Mouse (Mus musculus): Measurements from ENCODE around the gene Hdac9. TPM values are rescaled to one million over a fixed set of nuclear protein-coding genes. Genes with fewer than 3 reads are reported as not detected.

The Hdac9 gene
- 2.9 and 7.6 TPM in 2 replicates for polyA plus RNA-seq (2011; ENCODE audit: insufficient read depth, insufficient read length, low replicate concordance, missing spikeins)

GRCm38 (mm10) chr12:34916995-34917394, at the start of gene Hdac9:
Gene Hdac9 (minus strand): TSS chr12:34917095.
- 48% methylated on average over 1 of the region's 1 CpGs for WGBS
- H3K27ac ChIP-seq (ENCODE audit: control insufficient read depth, insufficient read depth, low read depth, low read length, poor library complexity) = no peak within 1 kb of the TSS
- no peak within 1 kb of the TSS for H3K4me3 ChIP-seq (replicated peaks; ENCODE audit: control insufficient read depth, low read depth, low read length)
- H3K4me1 ChIP-seq (ENCODE audit: control insufficient read depth, insufficient read depth, low read length) = no peaks in the 10 kb centered on the region
- TF ChIP-seq CTCF (IDR thresholded peaks at IDR 0.05; ENCODE audit: control insufficient read depth, insufficient read depth, low read length) = no peak
- TF ChIP-seq POLR2A (IDR thresholded peaks at IDR 0.05; ENCODE audit: borderline replicate concordance, control insufficient read depth, low read depth, low read length) = no peak

- H3K4me3 ChIP-seq (replicated peaks; ENCODE audit: control insufficient read depth, low read depth, low read length) = no peak overlapping the region
- WGBS = 20% methylated on average over 6 of the region's 6 CpGs
- H3K4me1 ChIP-seq (ENCODE audit: control insufficient read depth, insufficient read depth, low read length) = peaks cover 2% of the 10 kb centered on the region
- no peak for TF ChIP-seq CTCF (IDR thresholded peaks at IDR 0.05; ENCODE audit: control insufficient read depth, insufficient read depth, low read length)
- no peak for TF ChIP-seq POLR2A (IDR thresholded peaks at IDR 0.05; ENCODE audit: borderline replicate concordance, control insufficient read depth, low read depth, low read length)
- no peak overlapping the region for H3K27ac ChIP-seq (ENCODE audit: control insufficient read depth, insufficient read depth, low read depth, low read length, poor library complexity)
Measured at GRCm38 (mm10) chr12:34949066-34949706, 32.3 kb upstream of the Hdac9 start.

GRCm38 (mm10) chr12:34937918-34938317, 21.0 kb upstream of the Hdac9 start:
- Histone ChIP-seq H3K4me3 (replicated peaks; ENCODE audit: control insufficient read depth, low read depth, low read length) (no peak overlapping the region), H3K4me1 (ENCODE audit: control insufficient read depth, insufficient read depth, low read length) (no peaks in the 10 kb centered on the region), H3K27ac (ENCODE audit: control insufficient read depth, insufficient read depth, low read depth, low read length, poor library complexity) (no peak overlapping the region)
- WGBS = 79% methylated on average over 1 of the region's 1 CpGs
- TF ChIP-seq POLR2A (IDR thresholded peaks at IDR 0.05; ENCODE audit: borderline replicate concordance, control insufficient read depth, low read depth, low read length) (no peak), CTCF (IDR thresholded peaks at IDR 0.05; ENCODE audit: control insufficient read depth, insufficient read depth, low read length) (no peak)

GRCm38 (mm10) chr12:34908008-34908407, 8.9 kb downstream of the Hdac9 start:
- Histone ChIP-seq H3K4me3 (replicated peaks; ENCODE audit: control insufficient read depth, low read depth, low read length) (no peak overlapping the region), H3K27ac (ENCODE audit: control insufficient read depth, insufficient read depth, low read depth, low read length, poor library complexity) (no peak overlapping the region), H3K4me1 (ENCODE audit: control insufficient read depth, insufficient read depth, low read length) (no peaks in the 10 kb centered on the region)
- no peak for TF ChIP-seq POLR2A (IDR thresholded peaks at IDR 0.05; ENCODE audit: borderline replicate concordance, control insufficient read depth, low read depth, low read length)
- TF ChIP-seq CTCF (IDR thresholded peaks at IDR 0.05; ENCODE audit: control insufficient read depth, insufficient read depth, low read length) = no peak
- WGBS = 47% methylated on average over 2 of the region's 2 CpGs

- TF ChIP-seq POLR2A (IDR thresholded peaks at IDR 0.05; ENCODE audit: borderline replicate concordance, control insufficient read depth, low read depth, low read length) = no peak
- no peak for TF ChIP-seq CTCF (IDR thresholded peaks at IDR 0.05; ENCODE audit: control insufficient read depth, insufficient read depth, low read length)
- Histone ChIP-seq H3K4me3 (replicated peaks; ENCODE audit: control insufficient read depth, low read depth, low read length) (peak overlapping the region; percentile 62), H3K4me1 (ENCODE audit: control insufficient read depth, insufficient read depth, low read length) (no peaks in the 10 kb centered on the region), H3K27ac (ENCODE audit: control insufficient read depth, insufficient read depth, low read depth, low read length, poor library complexity) (no peak overlapping the region)
- 4% methylated on average over 10 of the region's 10 CpGs for WGBS
Measured at GRCm38 (mm10) chr12:34907506-34907850, 9.4 kb downstream of the Hdac9 start.

GRCm38 (mm10) chr12:34906704-34907505, 10.0 kb downstream of the Hdac9 start:
- TF ChIP-seq CTCF (IDR thresholded peaks at IDR 0.05; ENCODE audit: control insufficient read depth, insufficient read depth, low read length) (no peak), POLR2A (IDR thresholded peaks at IDR 0.05; ENCODE audit: borderline replicate concordance, control insufficient read depth, low read depth, low read length) (no peak)
- Histone ChIP-seq H3K27ac (ENCODE audit: control insufficient read depth, insufficient read depth, low read depth, low read length, poor library complexity) (no peak overlapping the region), H3K4me3 (replicated peaks; ENCODE audit: control insufficient read depth, low read depth, low read length) (peak overlapping the region; percentile 62), H3K4me1 (ENCODE audit: control insufficient read depth, insufficient read depth, low read length) (no peaks in the 10 kb centered on the region)
- WGBS = 1% methylated on average over 107 of the region's 107 CpGs

- WGBS = 8% methylated on average over 10 of the region's 10 CpGs
- H3K4me1 ChIP-seq (ENCODE audit: control insufficient read depth, insufficient read depth, low read length) = no peaks in the 10 kb centered on the region
- H3K27ac ChIP-seq (ENCODE audit: control insufficient read depth, insufficient read depth, low read depth, low read length, poor library complexity) = no peak overlapping the region
- peak overlapping the region; percentile 47 for H3K4me3 ChIP-seq (replicated peaks; ENCODE audit: control insufficient read depth, low read depth, low read length)
- TF ChIP-seq POLR2A (IDR thresholded peaks at IDR 0.05; ENCODE audit: borderline replicate concordance, control insufficient read depth, low read depth, low read length) (no peak), CTCF (IDR thresholded peaks at IDR 0.05; ENCODE audit: control insufficient read depth, insufficient read depth, low read length) (no peak)
Measured at GRCm38 (mm10) chr12:34906376-34906703, 10.6 kb downstream of the Hdac9 start.

GRCm38 (mm10) chr12:34900241-34900640, 16.7 kb downstream of the Hdac9 start:
- no peaks in the 10 kb centered on the region for H3K4me1 ChIP-seq (ENCODE audit: control insufficient read depth, insufficient read depth, low read length)
- TF ChIP-seq POLR2A (IDR thresholded peaks at IDR 0.05; ENCODE audit: borderline replicate concordance, control insufficient read depth, low read depth, low read length) (no peak), CTCF (IDR thresholded peaks at IDR 0.05; ENCODE audit: control insufficient read depth, insufficient read depth, low read length) (no peak)
- no peak overlapping the region for H3K4me3 ChIP-seq (replicated peaks; ENCODE audit: control insufficient read depth, low read depth, low read length)
- no peak overlapping the region for H3K27ac ChIP-seq (ENCODE audit: control insufficient read depth, insufficient read depth, low read depth, low read length, poor library complexity)
- WGBS = 84% methylated on average over 8 of the region's 8 CpGs
